Mouse (Mus musculus) telencephalon, adult 2 months (tissue): ENCODE results near the gene Btn1a1.

ENCODE experiments used
- DNase-seq: peaks from one replicate; pipeline ENCODE4 v3.0.0-alpha.2; 2011; ENCODE audit warnings: low read depth, low spot score

The Btn1a1 gene

GRCm38 (mm10) chr13:23465600-23466109, at the start of gene Btn1a1:
TSS of gene Btn1a1 (minus strand) at chr13:23465901.
- no peak for DNase-seq

GRCm38 (mm10) chr13:23515281-23515680, 49.6 kb upstream of the Btn1a1 start:
- DNase-seq = no peak

- no peak for DNase-seq
Measured at GRCm38 (mm10) chr13:23513517-23513916, 47.8 kb upstream of the Btn1a1 start.

GRCm38 (mm10) chr13:23510127-23510526, 44.4 kb upstream of the Btn1a1 start:
- no peak for DNase-seq

- no peak for DNase-seq
Measured at GRCm38 (mm10) chr13:23506819-23507515, 41.3 kb upstream of the Btn1a1 start.

- DNase-seq = no peak
Measured at GRCm38 (mm10) chr13:23506351-23506750, 40.6 kb upstream of the Btn1a1 start.

GRCm38 (mm10) chr13:23505662-23506345, 40.1 kb upstream of the Btn1a1 start:
- DNase-seq = no peak

- no peak for DNase-seq
Measured at GRCm38 (mm10) chr13:23503797-23504196, 38.1 kb upstream of the Btn1a1 start.

- DNase-seq = no peak
Measured at GRCm38 (mm10) chr13:23502916-23503315, 37.2 kb upstream of the Btn1a1 start.

- no peak for DNase-seq
Measured at GRCm38 (mm10) chr13:23502031-23502567, 36.4 kb upstream of the Btn1a1 start.

GRCm38 (mm10) chr13:23501511-23501910, 35.8 kb upstream of the Btn1a1 start:
- no peak for DNase-seq

- no peak for DNase-seq
Measured at GRCm38 (mm10) chr13:23500424-23501200, 34.9 kb upstream of the Btn1a1 start.

GRCm38 (mm10) chr13:23499943-23500342, 34.2 kb upstream of the Btn1a1 start:
- DNase-seq = no peak

GRCm38 (mm10) chr13:23498653-23499052, 33.0 kb upstream of the Btn1a1 start:
- no peak for DNase-seq

GRCm38 (mm10) chr13:23497656-23498321, 32.1 kb upstream of the Btn1a1 start:
- DNase-seq = no peak

GRCm38 (mm10) chr13:23495526-23495925, 29.8 kb upstream of the Btn1a1 start:
- DNase-seq = no peak

GRCm38 (mm10) chr13:23491990-23492389, 26.3 kb upstream of the Btn1a1 start:
- DNase-seq = no peak

- DNase-seq = no peak
Measured at GRCm38 (mm10) chr13:23491263-23491662, 25.6 kb upstream of the Btn1a1 start.

GRCm38 (mm10) chr13:23490863-23491262, 25.2 kb upstream of the Btn1a1 start:
- no peak for DNase-seq

- DNase-seq = peak; percentile 84
Measured at GRCm38 (mm10) chr13:23488400-23489322, 23.0 kb upstream of the Btn1a1 start, which contains the start of gene Btn2a2. TSS of gene Btn2a2 (minus strand) at chr13:23488857.
